Mouse (Mus musculus) WW6 (cell line): ENCODE data around the gene Itpk1.
A peak's percentile ranks its signal among the peaks of the same experiment; 100 is the strongest.

Source experiments
- DNase-seq: peaks from one replicate; pipeline ENCODE4 v3.0.0-alpha.2; 2013; ENCODE audit warnings: low read depth, low spot score

Itpk1 gene

DNA sequence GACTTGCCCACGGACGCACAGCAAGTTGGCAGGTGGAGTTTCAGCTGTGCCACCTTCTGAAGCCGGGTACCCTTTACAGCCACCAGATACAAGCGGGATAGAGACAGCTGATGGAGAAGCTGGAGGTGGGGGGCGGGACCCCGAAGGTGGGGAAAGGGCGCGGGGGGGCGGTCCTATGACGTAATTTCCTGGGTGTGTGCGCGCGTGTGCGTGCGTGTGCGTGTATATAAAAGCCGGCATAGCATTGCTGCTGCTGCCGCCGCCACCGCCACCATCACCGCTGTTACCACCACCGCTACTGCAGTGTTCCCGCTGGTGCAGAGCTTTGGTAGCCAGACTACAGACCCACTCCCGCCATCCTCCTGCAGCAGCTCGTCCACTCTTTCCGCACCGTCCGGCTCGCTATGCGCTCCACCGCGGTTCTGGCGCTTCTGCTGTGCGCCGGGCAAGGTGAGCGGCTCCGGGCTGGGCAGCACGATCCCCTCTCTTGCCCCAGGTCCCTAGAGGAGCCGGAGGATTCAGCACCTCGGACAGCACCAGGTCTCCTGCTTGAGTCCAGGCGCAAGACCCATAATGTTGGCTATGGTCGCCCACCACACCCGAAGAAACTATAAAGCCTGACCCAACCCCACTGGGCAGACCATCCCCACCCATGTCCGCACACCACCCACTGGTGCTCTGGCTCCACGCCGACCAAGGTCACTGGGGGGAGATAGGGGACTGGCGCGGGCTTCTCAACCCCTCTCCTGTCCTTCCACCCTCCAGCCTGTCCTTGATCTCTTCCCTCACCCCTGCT, 149.8 kb downstream of the Itpk1 start, which contains the start of gene Chga:
TSS of gene Chga (plus strand) at position 249 of the 796 bp plus-strand sequence.
- peak; percentile 77 for DNase-seq

DNA sequence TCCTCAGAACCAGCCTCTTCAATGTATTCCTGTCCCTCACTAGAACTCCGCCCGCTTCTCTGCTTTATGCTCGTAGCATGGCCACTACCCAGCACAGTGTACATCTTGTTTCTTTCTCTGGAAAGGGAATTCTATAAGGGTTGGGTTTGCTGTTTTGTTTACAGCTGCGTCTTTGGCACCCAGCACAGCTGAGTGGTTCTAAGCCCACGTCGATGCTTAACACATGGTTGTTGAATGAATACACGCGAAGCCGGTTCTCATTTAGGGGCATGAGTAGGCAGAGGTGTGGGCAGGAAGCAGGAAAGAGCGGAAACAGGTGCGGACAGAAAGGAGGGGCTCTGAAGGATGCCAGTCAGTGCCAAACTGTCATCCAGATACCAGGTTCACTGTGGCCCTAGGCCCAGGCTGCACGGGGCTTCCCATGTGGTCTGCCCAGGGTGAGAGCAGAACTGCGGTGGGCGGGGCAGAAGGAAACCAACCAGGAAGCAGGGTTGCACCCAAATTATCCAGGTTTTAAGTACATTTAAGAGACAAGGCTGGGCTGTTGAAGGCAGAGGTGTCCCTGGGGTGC, 150.9 kb downstream of the Itpk1 start:
- no peak for DNase-seq

DNA sequence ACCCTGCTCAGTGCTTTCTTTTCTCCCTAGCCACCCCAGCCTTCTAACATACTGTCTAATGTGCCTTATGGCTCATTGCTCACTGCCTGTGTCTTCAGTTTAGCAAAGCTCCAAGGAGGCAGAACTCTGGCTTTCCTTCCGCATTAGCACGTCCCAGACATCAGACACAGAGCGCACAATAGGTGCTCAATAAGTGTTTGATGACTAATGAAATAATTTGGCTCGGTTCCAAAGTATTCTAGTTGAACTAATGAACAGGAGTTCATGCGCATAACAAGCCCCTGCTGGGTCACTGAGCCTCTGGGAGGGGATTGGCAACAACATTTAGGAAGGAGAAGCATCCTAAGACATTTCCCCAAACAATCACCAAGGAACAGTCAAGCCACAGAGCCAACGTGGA, 152.7 kb downstream of the Itpk1 start:
- DNase-seq, result no peak

DNA sequence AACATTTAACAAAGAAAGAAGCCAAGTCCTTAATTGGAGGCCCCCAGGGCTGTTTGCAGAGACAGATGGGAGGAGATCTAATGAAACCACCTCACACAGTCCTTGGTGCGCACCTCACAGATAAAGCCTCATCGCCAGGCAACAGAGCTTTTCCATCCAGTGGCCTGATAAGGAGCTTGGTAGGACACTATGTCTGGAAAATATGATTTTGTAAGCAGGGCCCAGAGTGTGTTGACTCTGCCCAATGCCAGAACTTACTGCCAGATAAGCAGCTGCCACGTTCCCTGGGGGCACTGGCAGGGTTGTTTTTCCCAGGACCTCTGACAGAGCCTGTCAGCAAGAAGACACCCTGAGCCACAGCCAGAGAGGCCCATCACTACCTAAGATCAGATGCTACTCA, 153.5 kb downstream of the Itpk1 start:
- DNase-seq, result no peak

DNA sequence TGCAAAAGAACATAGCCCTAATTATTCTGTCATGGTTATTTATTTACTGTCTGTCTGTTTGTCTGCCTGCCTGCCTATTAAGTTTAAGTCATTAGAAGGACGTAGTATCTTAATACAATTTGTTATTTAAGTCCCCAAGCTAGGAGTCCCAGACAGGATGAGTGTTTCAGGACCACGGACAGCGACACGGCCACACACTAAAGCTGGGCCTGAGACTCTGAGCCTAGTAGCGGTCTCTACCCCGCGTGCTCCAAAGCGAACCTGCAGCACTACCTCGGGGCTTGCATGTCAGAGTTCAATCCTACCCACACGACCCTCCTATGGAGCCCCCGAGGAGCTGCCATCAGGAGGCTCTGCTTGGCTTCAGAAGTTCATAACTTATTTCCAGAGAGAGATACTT, 154.2 kb downstream of the Itpk1 start:
- DNase-seq, result no peak

DNA sequence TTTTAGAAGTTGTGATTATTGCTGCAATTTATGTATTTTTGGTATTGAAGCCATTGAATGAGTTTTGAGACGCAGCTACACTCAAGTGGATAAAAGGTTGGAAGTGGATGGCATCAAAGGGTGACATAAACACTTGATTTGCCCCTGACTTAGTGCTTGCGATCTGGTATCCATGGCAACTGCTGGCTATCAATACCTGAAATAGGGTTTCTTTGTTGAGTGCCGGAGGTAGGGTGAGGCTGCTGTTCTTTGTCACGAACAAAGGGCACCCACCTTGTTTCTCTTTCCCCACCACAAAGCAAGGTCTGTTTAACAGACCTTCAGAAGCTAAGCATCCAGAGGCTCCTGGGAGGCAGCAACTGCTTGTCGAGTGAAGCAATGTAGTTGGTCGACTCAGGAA, 159.6 kb downstream of the Itpk1 start:
- no peak for DNase-seq

DNA sequence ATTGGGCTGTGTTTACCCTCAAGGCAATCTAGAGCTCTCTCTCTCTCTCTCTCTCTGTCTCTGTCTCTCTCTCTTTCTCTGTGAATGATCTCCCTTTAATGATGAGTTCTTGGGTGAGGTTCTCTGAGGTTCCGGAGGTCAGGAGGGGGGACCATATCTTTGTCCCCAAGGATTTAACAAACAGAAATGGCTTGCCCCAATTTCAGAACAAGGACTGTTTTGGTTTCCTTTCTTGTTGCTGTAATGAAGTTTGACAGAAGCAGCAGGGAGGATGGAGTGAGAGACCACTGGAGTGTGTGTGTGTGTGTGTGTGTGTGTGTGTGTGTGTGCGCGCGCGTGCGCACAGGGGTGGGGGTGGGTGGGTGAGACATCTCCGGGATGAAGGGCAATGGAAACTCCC, 163.6 kb downstream of the Itpk1 start:
- no peak for DNase-seq

DNA sequence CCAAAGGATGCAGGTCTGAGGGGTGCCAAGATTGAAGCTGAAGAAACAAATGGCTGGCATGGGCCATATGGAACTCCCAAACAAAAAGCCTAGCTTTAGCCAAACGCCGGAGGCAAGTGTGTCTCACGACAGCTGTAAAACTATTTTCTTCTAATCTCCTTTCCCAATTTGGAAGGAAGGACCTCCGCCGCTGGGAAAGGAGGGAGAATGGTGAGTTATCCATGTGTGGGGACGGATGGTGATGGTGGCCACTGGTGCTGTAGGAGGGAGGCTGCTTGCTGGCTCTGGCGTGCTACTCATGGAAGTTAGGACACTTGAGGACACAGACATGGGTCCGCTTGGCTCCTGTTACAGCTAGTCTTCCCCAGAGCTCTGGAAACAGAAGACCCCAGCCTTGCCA, 164.5 kb downstream of the Itpk1 start:
- DNase-seq, result no peak

DNA sequence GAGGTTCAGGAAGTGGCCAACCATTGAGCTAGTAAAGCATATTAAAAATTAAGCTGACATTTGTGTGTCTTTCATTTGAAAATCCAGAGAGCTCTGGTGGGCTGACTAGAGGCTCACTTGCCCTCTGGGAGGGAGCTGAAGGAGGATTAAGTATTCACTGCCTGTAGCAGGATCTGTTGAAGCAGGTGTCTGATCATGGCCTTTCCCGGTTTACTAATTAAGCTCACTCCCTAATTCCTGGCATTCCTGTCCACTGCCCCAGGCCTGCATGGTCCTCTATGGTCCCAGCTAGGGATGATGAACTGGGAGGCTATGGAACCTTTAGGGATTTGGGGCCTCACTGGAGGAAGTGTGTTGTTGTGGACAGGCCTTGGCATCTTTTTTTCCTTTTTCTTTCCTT, 168.9 kb downstream of the Itpk1 start:
- DNase-seq, result no peak

DNA sequence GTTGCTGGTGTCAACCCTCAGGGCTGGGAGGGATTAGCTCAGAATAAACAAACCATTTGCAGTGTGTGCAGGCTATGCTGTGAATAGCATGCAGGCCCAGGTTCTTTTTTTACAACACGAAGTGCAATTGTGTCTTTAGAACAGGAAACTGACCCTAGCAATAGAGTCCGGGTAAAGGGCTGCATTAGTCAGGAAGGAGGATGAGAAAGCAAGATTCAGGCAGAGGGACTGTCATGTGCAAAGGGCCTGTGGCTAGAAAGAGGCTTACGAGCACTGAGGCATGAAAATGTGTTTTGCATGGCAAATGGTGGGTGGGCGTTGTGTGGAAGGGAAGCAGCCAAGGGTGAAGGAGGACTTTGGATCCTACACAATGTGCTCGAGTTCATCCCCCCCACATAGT, 176.7 kb downstream of the Itpk1 start:
- no peak for DNase-seq

DNA sequence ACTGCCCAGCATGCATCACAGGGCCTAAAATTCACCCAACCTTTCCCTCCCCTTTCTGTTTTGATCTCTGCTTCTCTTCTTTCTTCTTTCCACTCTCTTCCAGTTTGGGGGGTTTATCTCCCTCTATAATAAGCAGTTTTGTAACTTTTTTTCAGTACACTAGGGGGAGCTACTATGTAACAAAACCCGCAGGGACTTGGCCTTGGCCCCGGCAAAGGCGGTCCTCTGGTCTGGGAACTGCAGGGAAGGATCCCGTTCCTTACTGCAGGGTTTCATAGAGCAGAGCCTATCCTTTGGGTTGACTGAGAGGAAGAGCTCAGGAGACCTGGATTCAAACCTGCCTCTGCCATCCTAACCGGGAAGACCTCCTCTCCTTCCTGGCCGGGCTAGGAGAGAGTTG, 180.0 kb downstream of the Itpk1 start:
- DNase-seq, result no peak

DNA sequence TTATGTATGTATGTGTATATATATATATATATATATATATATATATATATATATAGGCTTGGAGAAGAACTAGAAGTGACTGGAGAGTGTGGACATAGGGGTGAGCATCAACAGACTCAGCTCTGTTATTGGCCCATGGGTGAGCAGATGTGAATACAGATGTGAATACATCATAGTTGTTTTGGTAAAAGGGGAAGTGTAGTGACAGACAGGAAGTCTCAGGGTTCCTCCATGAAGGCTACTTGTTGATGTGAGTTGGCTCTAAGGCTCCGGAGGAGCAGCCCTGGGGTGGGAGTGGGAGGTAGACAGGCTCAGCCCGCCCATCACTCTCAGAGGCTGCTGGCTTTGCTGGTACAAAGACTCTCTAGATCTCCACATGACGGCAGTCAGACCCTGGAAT, 180.5 kb downstream of the Itpk1 start:
- no peak for DNase-seq

DNA sequence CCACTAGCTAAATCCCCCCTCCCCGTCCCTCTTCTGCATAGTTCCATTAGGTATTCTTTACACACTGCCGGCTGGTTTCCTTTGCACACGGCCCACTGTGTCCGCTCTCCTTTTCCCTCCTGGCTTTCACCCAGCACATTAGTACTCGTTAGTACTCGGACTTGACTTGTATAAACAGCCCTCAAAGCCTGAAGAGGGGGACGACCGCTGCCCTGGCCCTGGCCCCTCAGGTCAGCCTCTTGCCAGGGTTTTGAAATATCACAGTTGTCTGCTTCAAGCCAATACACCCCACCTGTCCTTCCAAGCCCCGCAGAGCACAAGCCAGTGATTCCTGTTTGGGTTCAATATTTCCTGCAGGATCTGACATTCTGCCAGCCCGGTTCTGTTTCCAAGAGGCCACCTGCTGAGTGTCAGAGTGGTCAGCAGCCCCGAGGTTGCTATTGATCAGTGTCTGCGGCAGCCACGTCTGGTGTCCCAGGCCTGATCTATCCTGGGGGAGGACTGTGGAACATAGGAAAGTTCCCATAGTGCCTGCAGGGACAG, 182.9 kb downstream of the Itpk1 start:
- DNase-seq, result no peak

DNA sequence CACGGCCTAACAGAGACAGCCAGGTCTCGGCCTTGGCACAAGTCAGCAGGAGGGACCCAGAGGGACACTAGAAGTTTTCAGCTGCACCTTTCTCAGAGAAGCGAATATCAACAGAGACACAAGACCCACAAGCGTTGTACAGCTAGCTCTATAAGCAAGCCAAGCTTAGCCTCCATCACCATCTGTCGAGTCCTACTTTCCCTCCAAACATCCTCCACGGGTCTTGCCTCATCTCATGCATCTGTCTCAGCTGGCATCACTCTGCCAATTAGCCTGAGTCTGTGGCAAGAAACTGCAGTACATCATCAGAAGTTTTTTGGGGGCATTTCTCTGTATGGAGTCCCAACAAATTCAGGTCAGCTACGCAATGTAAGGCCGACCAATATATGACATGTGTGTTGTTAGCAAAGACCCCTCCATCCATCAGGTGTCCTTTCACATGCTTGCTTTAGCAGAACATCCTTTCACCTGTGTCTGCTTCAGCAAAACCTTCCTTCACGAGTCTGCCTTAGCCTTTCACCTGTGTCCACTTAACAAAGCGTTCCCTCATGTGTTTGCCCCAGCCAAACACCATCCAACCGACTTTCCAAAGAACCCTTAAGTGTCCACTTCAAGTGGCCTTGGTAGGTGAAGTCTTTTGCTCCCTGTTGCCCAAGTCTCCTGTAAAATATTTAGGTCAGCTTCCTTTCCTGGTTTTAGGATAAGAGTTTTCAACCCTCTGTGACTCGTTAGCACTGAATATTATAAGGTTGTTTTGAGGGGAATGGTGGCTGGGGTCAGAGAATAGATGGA, 184.6 kb downstream of the Itpk1 start:
- DNase-seq, result no peak
